Mouse (Mus musculus): ENCODE measurements around the gene 4930438A08Rik. TPM values are rescaled to one million over a fixed set of nuclear protein-coding genes. Genes with fewer than 3 reads are reported as not detected.
A peak's percentile ranks its signal among the peaks of the same experiment; 100 is the strongest.

4930438A08Rik gene
- polyA plus RNA-seq, 1 experiment from 2014 or later = 2.5 TPM

DNA sequence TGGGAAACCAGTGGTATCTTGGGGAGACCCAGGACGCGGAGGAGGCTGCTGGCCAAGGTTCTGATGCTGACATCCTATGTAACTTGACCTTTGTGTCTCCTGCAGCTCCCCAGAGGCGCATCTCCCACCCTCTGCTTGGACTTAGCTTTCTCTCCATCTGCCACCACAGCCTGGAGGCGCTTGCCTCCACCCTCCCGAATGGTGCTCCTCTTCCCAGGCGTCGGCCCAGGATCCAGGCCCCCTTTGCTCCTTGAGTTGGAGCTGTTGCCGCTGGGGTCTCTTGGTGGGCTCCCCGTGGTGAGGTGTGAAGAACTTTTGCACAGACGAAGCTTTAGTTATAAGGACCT lies 56.5 kb downstream of the 4930438A08Rik start:
- Histone ChIP-seq H3K27me3 (no peaks in the 10 kb centered on the region), H3K4me2 (peak overlapping the region; percentile 87), H3K4me1 (peaks cover 25% of the 10 kb centered on the region), H3K9me3 (no peaks in the 10 kb centered on the region), H3K27ac (peak overlapping the region; percentile 88), H3K9ac (peak overlapping the region; percentile 66), H3K36me3 (peaks cover 38% of the 10 kb centered on the region), H3K4me3 (peak overlapping the region; percentile 84)
- 13% methylated on average over 10 of the region's 10 CpGs for WGBS
- ATAC-seq (ENCODE audit: insufficient number of reproducible peaks, low FRiP score, low TSS enrichment, low read depth) = 0 out of 2 replicates have a peak, but pooled peaks have one; percentile 8

DNA sequence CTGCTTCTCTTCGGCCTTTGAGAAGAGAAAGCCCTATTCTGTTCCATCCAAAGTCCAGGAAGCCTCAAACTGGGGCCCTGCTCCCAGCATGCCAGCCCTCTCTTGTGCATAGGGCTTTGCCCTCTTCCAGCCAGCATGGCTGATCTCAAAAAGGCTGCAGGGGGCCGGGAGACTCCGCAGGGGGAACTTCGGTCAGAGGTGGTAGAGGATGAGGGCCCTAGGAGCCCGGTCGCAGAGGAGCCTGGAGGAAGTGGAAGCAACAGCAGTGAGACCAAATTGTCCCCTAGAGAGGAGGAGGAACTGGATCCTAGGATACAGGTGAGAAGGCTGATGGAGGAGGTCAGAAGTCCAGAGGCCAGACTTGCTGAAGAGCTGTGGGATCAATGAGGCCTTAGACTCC lies 56.9 kb downstream of the 4930438A08Rik start:
- Histone ChIP-seq H3K4me1 (peaks cover 25% of the 10 kb centered on the region), H3K27ac (no peak overlapping the region), H3K27me3 (no peaks in the 10 kb centered on the region), H3K9ac (peak overlapping the region; percentile 66), H3K4me3 (peak overlapping the region; percentile 84), H3K4me2 (peak overlapping the region; percentile 87), H3K36me3 (peaks cover 41% of the 10 kb centered on the region), H3K9me3 (no peaks in the 10 kb centered on the region)
- no peak for ATAC-seq (ENCODE audit: insufficient number of reproducible peaks, low FRiP score, low TSS enrichment, low read depth)
- 87% methylated on average over 6 of the region's 6 CpGs for WGBS

DNA sequence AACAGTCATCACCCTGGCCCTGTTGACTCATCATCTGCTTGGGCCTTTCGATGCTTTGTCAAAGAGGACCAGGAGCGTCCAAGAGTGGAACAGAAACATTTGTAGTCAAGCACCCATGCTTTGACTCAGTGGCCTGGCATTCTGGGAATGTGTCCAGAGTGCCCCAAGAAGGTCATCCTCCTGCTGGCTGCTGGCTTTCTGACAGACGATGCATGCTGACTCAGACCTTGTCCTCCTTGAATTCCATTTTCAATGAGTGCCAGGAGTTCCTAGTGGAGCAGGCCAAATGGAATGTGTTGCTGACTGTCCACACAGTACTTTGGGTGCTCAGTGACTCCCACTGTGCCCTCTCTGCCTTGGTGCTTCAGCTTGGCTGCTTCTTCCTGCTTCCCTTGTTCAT lies 60.1 kb downstream of the 4930438A08Rik start:
- Histone ChIP-seq H3K9me3 (no peaks in the 10 kb centered on the region), H3K4me3 (no peak overlapping the region), H3K4me2 (no peak overlapping the region), H3K27ac (no peak overlapping the region), H3K27me3 (no peaks in the 10 kb centered on the region), H3K36me3 (peaks cover 52% of the 10 kb centered on the region), H3K4me1 (peaks cover 17% of the 10 kb centered on the region), H3K9ac (no peak overlapping the region)
- WGBS = 85% methylated on average over 3 of the region's 3 CpGs
- no peak for ATAC-seq (ENCODE audit: insufficient number of reproducible peaks, low FRiP score, low TSS enrichment, low read depth)

Other genes with a start within 250 kb of the 4930438A08Rik start
- not detected in 2 replicates for gene Gm12248, start 181.7 kb upstream of the 4930438A08Rik start, polyA plus RNA-seq (2015; fragmentation: Nextera tagmentation; extraction: Ambion mirVana)
- gene Cnot8, start 170.6 kb upstream of the 4930438A08Rik start, polyA plus RNA-seq (2015; fragmentation: Nextera tagmentation; extraction: Ambion mirVana) = 90.9 and 97.2 TPM in 2 replicates
- gene Gemin5, start 106.3 kb upstream of the 4930438A08Rik start, polyA plus RNA-seq (2015; fragmentation: Nextera tagmentation; extraction: Ambion mirVana) = 14.7 and 17.4 TPM in 2 replicates
- 110 and 111 TPM in 2 replicates for gene Mrpl22, start 103.1 kb upstream of the 4930438A08Rik start, polyA plus RNA-seq (2015; fragmentation: Nextera tagmentation; extraction: Ambion mirVana)
- 6.6 and 12.8 TPM in 2 replicates for gene Igtp, start 75.2 kb upstream of the 4930438A08Rik start, polyA plus RNA-seq (2015; fragmentation: Nextera tagmentation; extraction: Ambion mirVana)
- gene Irgm2, start 75.2 kb upstream of the 4930438A08Rik start, polyA plus RNA-seq (2015; fragmentation: Nextera tagmentation; extraction: Ambion mirVana) = 2.6 and 6.1 TPM in 2 replicates
- 33.3 and 36.4 TPM in 2 replicates for gene Zfp692, start 32.3 kb downstream of the 4930438A08Rik start, polyA plus RNA-seq (2015; fragmentation: Nextera tagmentation; extraction: Ambion mirVana)
- gene Zfp672, start 55.5 kb downstream of the 4930438A08Rik start, polyA plus RNA-seq (2015; fragmentation: Nextera tagmentation; extraction: Ambion mirVana) = 42.3 and 43.2 TPM in 2 replicates
- gene Sh3bp5l, start 55.9 kb downstream of the 4930438A08Rik start, polyA plus RNA-seq (2015; fragmentation: Nextera tagmentation; extraction: Ambion mirVana) = 36.8 and 39.9 TPM in 2 replicates
- 0.21 TPM in 1 of 2 replicates, not detected in the other for gene Lypd8, start 104.2 kb downstream of the 4930438A08Rik start, polyA plus RNA-seq (2015; fragmentation: Nextera tagmentation; extraction: Ambion mirVana)
- not detected in 2 replicates for gene 1810065E05Rik, start 146.3 kb downstream of the 4930438A08Rik start, polyA plus RNA-seq (2015; fragmentation: Nextera tagmentation; extraction: Ambion mirVana)
- gene Gm12253, start 157.8 kb downstream of the 4930438A08Rik start, polyA plus RNA-seq (2015; fragmentation: Nextera tagmentation; extraction: Ambion mirVana) = not detected in 2 replicates
- not detected in 2 replicates for gene Lypd9, start 178.1 kb downstream of the 4930438A08Rik start, polyA plus RNA-seq (2015; fragmentation: Nextera tagmentation; extraction: Ambion mirVana)
- not detected in 2 replicates for gene Olfr30, start 187.5 kb downstream of the 4930438A08Rik start, polyA plus RNA-seq (2015; fragmentation: Nextera tagmentation; extraction: Ambion mirVana)
- gene Olfr332, start 217.8 kb downstream of the 4930438A08Rik start, polyA plus RNA-seq (2015; fragmentation: Nextera tagmentation; extraction: Ambion mirVana) = not detected in 2 replicates
- not detected in 2 replicates for gene Olfr331, start 227.8 kb downstream of the 4930438A08Rik start, polyA plus RNA-seq (2015; fragmentation: Nextera tagmentation; extraction: Ambion mirVana)

All from limb, embryonic 15.5 days (tissue).